ENCODE assay signal across 8 mouse cellular contexts in genomic region chr19:4304251-4304821, GRCm38 (mm10). TPM values are rescaled to one million over a fixed set of nuclear protein-coding genes. Genes with fewer than 3 reads are reported as not detected.
DNase-seq lines count a peak whose midpoint lies in the region; ATAC-seq and TF ChIP-seq lines count a peak whose summit lies in the region.

No protein-coding gene starts in this region.

- no peaks in the 10 kb centered on the region for H3K9me3 ChIP-seq in hindbrain, embryonic 11.5 days (ENCODE audit: control insufficient read depth, low read length)
- H3K9me3 ChIP-seq in lung, embryonic 14.5 days (ENCODE audit: low read depth, low read length) = no peaks in the 10 kb centered on the region

- intact Hi-C loops in gastrocnemius, adult 2 months (cut with DNase I) = loop anchor here (2.0 kb wide), 1 partner anchor 22 kb away; the partner anchor contains the start of gene Ankrd13d

- DNase-seq in gastrocnemius, adult 2 months = no peak
- no peak for DNase-seq in gastrocnemius, postnatal 4 days (ENCODE audit: low spot score in 2 of 2)
- peak; percentile 73 for DNase-seq in cerebellum, adult 9-10 months
- no peak for DNase-seq in hindbrain, embryonic 11.5 days (ENCODE audit: low spot score)
- DNase-seq in lung, embryonic 14.5 days = peak; percentile 26
- DNase-seq in spleen, postnatal 36 days (ENCODE audit: low spot score in 2 of 2) = peak; percentile 82 to 86
- no peak for DNase-seq in left cerebral cortex, adult 11 months (ENCODE audit: low spot score)
- no peak for DNase-seq in layer of hippocampus, adult 9-11 months

- H3K4me2 ChIP-seq in hindbrain, embryonic 11.5 days (replicated peaks; ENCODE audit: low read depth, low read length) = peak overlapping the region; percentile 87
- peak overlapping the region; percentile 93 for H3K4me2 ChIP-seq in lung, embryonic 14.5 days

- no peak for TF ChIP-seq CTCF in gastrocnemius, adult 2 months (IDR thresholded peaks at IDR 0.05)
- TF ChIP-seq CTCF in lung, embryonic 14.5 days (IDR thresholded peaks at IDR 0.05; ENCODE audit: low read depth) = no peak

- H3K4me3 ChIP-seq in gastrocnemius, adult 2 months = peak overlapping the region; percentile 99
- H3K4me3 ChIP-seq in hindbrain, embryonic 11.5 days (ENCODE audit: low read depth, low read length) = peak overlapping the region; percentile 97; the same call in 1 of the 2 replicates
- H3K4me3 ChIP-seq in lung, embryonic 14.5 days (ENCODE audit: low read depth, low read length) = peak overlapping the region; percentile 99

- 82% methylated on average over 5 of the region's 5 CpGs for whole genome bisulfite sequencing in hindbrain, embryonic 11.5 days
- WGBS in lung, embryonic 14.5 days = 52% methylated on average over 5 of the region's 5 CpGs

- H3K27ac ChIP-seq in gastrocnemius, adult 2 months = peak overlapping the region; percentile 91
- no peak overlapping the region for H3K27ac ChIP-seq in hindbrain, embryonic 11.5 days (ENCODE audit: low read depth, low read length)
- H3K27ac ChIP-seq in lung, embryonic 14.5 days (ENCODE audit: low read depth) = no peak overlapping the region

- no peak for ATAC-seq in hindbrain, embryonic 11.5 days (ENCODE audit: low FRiP score)
- no peak for ATAC-seq in lung, embryonic 14.5 days (ENCODE audit: insufficient read depth)

- H3K36me3 ChIP-seq in hindbrain, embryonic 11.5 days (ENCODE audit: control insufficient read depth, insufficient read depth, low read length) = no peaks in the 10 kb centered on the region
- H3K36me3 ChIP-seq in lung, embryonic 14.5 days (ENCODE audit: insufficient read depth) = 0 out of 2 replicates have a peak, but pooled peaks cover 3% of the 10 kb centered on the region

- no peaks in the 10 kb centered on the region for H3K27me3 ChIP-seq in hindbrain, embryonic 11.5 days (ENCODE audit: control insufficient read depth, insufficient read depth, low read length)
- no peaks in the 10 kb centered on the region for H3K27me3 ChIP-seq in lung, embryonic 14.5 days (ENCODE audit: insufficient read depth, low read length)

- peaks cover 24% of the 10 kb centered on the region for H3K4me1 ChIP-seq in hindbrain, embryonic 11.5 days (replicated peaks; ENCODE audit: control insufficient read depth, insufficient read depth, low read length)
- peaks cover 37% of the 10 kb centered on the region for H3K4me1 ChIP-seq in lung, embryonic 14.5 days (ENCODE audit: insufficient read depth)

- peak overlapping the region; percentile 0; the same call in 1 of the 2 replicates for H3K9ac ChIP-seq in hindbrain, embryonic 11.5 days (ENCODE audit: low read depth, low read length)
- H3K9ac ChIP-seq in lung, embryonic 14.5 days = peak overlapping the region; percentile 93

RNA-seq across cellular contexts. Expression of gene Grk2, which starts 1.7 kb away (rescaled TPM):
- 10 to 100 TPM; 56.6 to 61.2 TPM for total RNA-seq in gastrocnemius, adult 2 months (2021)
- total RNA-seq in gastrocnemius, postnatal 4 days (2021) = 10 to 100 TPM; 42.9 to 43.8 TPM
- polyA plus RNA-seq in hindbrain, embryonic 11.5 days (2014; fragmentation: Nextera tagmentation; extraction: Ambion mirVana) = 12.5 and 13.9 TPM in 2 replicates
- 19.4 and 23.0 TPM in 2 replicates for polyA plus RNA-seq in lung, embryonic 14.5 days (2014; fragmentation: Nextera tagmentation; extraction: Ambion mirVana)

RNA-seq across cellular contexts. Expression of gene Ankrd13d, which starts 21.4 kb away (rescaled TPM):
- total RNA-seq in gastrocnemius, adult 2 months (2021) = under 1 TPM; 0.45 to 0.64 TPM
- total RNA-seq in gastrocnemius, postnatal 4 days (2021) = 1 to 10 TPM; 2.2 to 2.6 TPM
- polyA plus RNA-seq in hindbrain, embryonic 11.5 days (2014; fragmentation: Nextera tagmentation; extraction: Ambion mirVana) = 8.6 and 11.0 TPM in 2 replicates
- polyA plus RNA-seq in lung, embryonic 14.5 days (2014; fragmentation: Nextera tagmentation; extraction: Ambion mirVana) = 2.4 and 2.8 TPM in 2 replicates

RNA-seq across cellular contexts. Expression of gene Ssh3, which starts 35.4 kb away (rescaled TPM):
- 1 to 10 TPM; 3.3 to 3.9 TPM for total RNA-seq in gastrocnemius, adult 2 months (2021)
- total RNA-seq in gastrocnemius, postnatal 4 days (2021) = 1 to 10 TPM; 4.4 to 5.2 TPM
- polyA plus RNA-seq in hindbrain, embryonic 11.5 days (2014; fragmentation: Nextera tagmentation; extraction: Ambion mirVana) = 2.8 and 3.9 TPM in 2 replicates
- 10.6 and 11.1 TPM in 2 replicates for polyA plus RNA-seq in lung, embryonic 14.5 days (2014; fragmentation: Nextera tagmentation; extraction: Ambion mirVana)

Comparison
In these comparisons a context has a peak if more than half of its experiments do, and no peak if none do; other contexts are left out.
1. DNase-seq: peak in cerebellum, adult 9-10 months (single experiment), lung, embryonic 14.5 days (single experiment) and spleen, postnatal 36 days (2 of 2); none in gastrocnemius, adult 2 months (single experiment), gastrocnemius, postnatal 4 days (0 of 2), hindbrain, embryonic 11.5 days (single experiment), left cerebral cortex, adult 11 months (single experiment) and layer of hippocampus, adult 9-11 months (single experiment).
2. Peak in every context shown above with its lines, with median percentiles within 50 percentile points of each other: H3K4me3 ChIP-seq.